Mouse (Mus musculus): Measurements from ENCODE around the gene Cracr2a. TPM values are rescaled to one million over a fixed set of nuclear protein-coding genes. Genes with fewer than 3 reads are reported as not detected.

Cracr2a gene
- polyA plus RNA-seq, 1 experiment from 2014 or later, result 5.0 TPM

GRCm38 (mm10) chr6:127571849-127572550 is 10.9 kb downstream of the Cracr2a start:
- peaks cover 5% of the 10 kb centered on the region; the same call in 1 of the 2 replicates for H3K4me1 ChIP-seq
- WGBS, result 62% methylated on average over 8 of the region's 8 CpGs
- H3K36me3 ChIP-seq, result no peaks in the 10 kb centered on the region
- H3K27me3 ChIP-seq, result no peaks in the 10 kb centered on the region
- H3K9me3 ChIP-seq, result no peaks in the 10 kb centered on the region
- H3K9ac ChIP-seq, result no peak overlapping the region
- no peak overlapping the region for H3K27ac ChIP-seq
- H3K4me2 ChIP-seq, result no peak overlapping the region
- H3K4me3 ChIP-seq, result no peak overlapping the region
- ATAC-seq (ENCODE audit: borderline replicate concordance, extremely low read depth, low FRiP score, low TSS enrichment), result no peak

DNA sequence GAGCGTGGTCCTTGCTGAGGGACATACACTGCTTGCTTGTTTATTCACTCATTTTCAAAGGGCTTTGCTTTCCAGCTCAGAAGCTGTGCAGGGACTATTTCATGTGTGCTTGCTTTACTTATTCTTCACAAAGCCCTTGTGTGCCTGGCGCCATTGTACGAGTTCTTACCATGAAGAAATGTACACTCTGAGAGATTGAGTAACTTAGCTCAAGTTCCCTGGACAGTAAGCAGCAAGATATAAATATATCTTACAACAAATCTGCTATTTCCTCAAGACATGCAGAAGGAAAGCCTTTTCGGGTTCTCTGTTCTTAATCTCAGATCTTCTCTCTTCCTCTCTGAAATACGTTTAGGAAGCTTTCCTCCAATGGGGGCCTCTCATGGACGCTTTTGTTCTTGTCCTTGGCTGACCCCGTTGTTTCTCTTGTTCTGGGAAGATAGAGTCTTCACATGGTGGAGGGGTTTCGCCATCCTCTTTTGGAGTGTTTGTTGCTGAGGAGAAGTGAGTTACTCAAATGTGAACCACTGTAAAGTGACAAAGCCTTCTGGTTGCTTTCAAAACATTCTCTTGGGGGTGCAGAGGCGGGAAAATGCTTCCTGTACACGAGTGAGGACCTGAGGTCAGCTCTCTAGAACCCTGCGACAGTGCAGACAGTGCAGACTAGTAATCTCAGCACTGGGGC is 12.8 kb downstream of the Cracr2a start:
- Histone ChIP-seq H3K9ac (no peak overlapping the region), H3K27me3 (no peaks in the 10 kb centered on the region), H3K9me3 (no peaks in the 10 kb centered on the region), H3K4me2 (no peak overlapping the region), H3K27ac (peak overlapping the region; percentile 26), H3K36me3 (no peaks in the 10 kb centered on the region), H3K4me1 (peaks cover 5% of the 10 kb centered on the region; the same call in 1 of the 2 replicates), H3K4me3 (no peak overlapping the region)
- no peak for ATAC-seq (ENCODE audit: borderline replicate concordance, extremely low read depth, low FRiP score, low TSS enrichment)
- WGBS, result 59% methylated on average over 11 of the region's 11 CpGs

GRCm38 (mm10) chr6:127575194-127575593 is 14.1 kb downstream of the Cracr2a start:
- Histone ChIP-seq H3K4me3 (no peak overlapping the region), H3K36me3 (no peaks in the 10 kb centered on the region), H3K4me1 (peaks cover 5% of the 10 kb centered on the region; the same call in 1 of the 2 replicates), H3K27me3 (no peaks in the 10 kb centered on the region), H3K9ac (no peak overlapping the region), H3K4me2 (no peak overlapping the region), H3K27ac (no peak overlapping the region), H3K9me3 (no peaks in the 10 kb centered on the region)
- WGBS, result 93% methylated on average over 2 of the region's 2 CpGs
- ATAC-seq (ENCODE audit: borderline replicate concordance, extremely low read depth, low FRiP score, low TSS enrichment), result no peak

GRCm38 (mm10) chr6:127577688-127578087 is 16.6 kb downstream of the Cracr2a start:
- ATAC-seq (ENCODE audit: borderline replicate concordance, extremely low read depth, low FRiP score, low TSS enrichment), result no peak; the same call in 1 of the 2 replicates
- H3K9me3 ChIP-seq, result no peaks in the 10 kb centered on the region
- H3K4me3 ChIP-seq, result no peak overlapping the region
- H3K4me2 ChIP-seq, result no peak overlapping the region
- H3K9ac ChIP-seq, result no peak overlapping the region
- no peaks in the 10 kb centered on the region for H3K36me3 ChIP-seq
- 59% methylated on average over 4 of the region's 4 CpGs for WGBS
- H3K27ac ChIP-seq, result no peak overlapping the region
- peaks cover 17% of the 10 kb centered on the region for H3K4me1 ChIP-seq
- no peaks in the 10 kb centered on the region for H3K27me3 ChIP-seq

DNA sequence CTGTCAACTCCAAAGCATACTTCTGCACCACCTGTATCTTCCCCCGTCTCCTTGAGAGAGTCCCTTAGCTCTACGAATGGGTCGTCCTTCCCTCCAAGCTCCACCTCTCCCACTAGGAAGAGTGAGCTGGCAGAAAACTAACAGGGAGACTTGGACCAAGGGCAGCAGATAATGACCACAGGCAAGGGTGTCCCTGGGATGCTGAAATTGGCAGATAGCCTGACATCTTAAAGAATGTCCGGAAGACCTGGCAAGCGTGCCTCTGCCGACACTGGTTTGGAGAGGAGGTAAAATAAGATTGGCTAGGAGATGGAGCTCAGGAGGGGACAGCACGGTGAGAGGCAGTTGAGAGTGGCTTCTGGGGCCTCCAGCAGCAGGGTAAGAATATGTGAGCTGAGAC is 17.2 kb downstream of the Cracr2a start:
- Histone ChIP-seq H3K9me3 (no peaks in the 10 kb centered on the region), H3K4me2 (no peak overlapping the region), H3K27ac (no peak overlapping the region), H3K4me1 (peaks cover 18% of the 10 kb centered on the region), H3K9ac (no peak overlapping the region), H3K4me3 (no peak overlapping the region), H3K36me3 (no peaks in the 10 kb centered on the region), H3K27me3 (no peaks in the 10 kb centered on the region)
- no peak for ATAC-seq (ENCODE audit: borderline replicate concordance, extremely low read depth, low FRiP score, low TSS enrichment)
- WGBS, result 40% methylated on average over 7 of the region's 7 CpGs

DNA sequence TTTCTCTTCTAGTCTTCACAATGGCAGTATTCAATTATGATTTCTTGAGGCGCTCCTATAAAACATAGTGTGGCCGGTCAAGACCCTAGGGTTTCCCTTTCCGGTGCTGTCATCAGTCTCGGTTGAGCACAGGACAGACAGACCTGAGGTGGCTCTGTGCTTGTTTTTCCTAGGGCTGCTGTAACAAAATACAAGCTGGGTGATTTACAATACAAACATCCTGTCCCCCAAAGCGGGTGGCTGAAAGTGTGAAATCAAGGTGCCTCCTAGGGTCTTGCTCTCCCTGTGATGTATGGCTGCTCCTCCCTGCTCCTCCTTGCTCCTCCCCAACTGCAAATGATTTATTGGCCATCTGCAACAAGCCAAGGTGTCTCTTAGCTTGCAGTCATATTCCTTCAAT is 17.7 kb downstream of the Cracr2a start:
- H3K27ac ChIP-seq, result no peak overlapping the region
- H3K36me3 ChIP-seq, result no peaks in the 10 kb centered on the region
- WGBS, result 49% methylated on average over 5 of the region's 5 CpGs
- ATAC-seq (ENCODE audit: borderline replicate concordance, extremely low read depth, low FRiP score, low TSS enrichment), result no peak
- H3K27me3 ChIP-seq, result no peaks in the 10 kb centered on the region
- H3K9me3 ChIP-seq, result no peaks in the 10 kb centered on the region
- no peak overlapping the region for H3K4me2 ChIP-seq
- no peak overlapping the region for H3K4me3 ChIP-seq
- peaks cover 15% of the 10 kb centered on the region for H3K4me1 ChIP-seq
- no peak overlapping the region for H3K9ac ChIP-seq

DNA sequence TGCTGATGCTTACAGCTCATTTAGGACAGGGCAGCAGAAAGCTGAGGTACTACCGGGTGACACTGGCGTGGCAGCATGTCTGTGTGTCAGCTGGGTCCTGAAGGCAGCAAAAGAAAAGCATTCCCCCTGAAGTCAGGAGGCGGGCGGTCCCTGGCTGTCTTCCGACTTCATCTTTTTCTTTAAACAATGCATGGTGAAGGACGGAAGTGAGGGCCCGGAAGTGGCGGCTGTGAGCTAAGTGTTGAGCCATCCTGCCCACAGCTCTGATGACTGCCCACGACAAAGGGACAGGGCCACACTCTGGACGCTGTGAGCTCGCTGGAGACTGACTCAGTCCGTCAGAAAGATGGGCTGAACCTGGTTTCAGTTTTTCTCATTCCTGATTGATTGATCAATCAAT is 20.8 kb downstream of the Cracr2a start:
- ATAC-seq (ENCODE audit: borderline replicate concordance, extremely low read depth, low FRiP score, low TSS enrichment), result peak; percentile 41; the same call in 1 of the 2 replicates
- 25% methylated on average over 12 of the region's 12 CpGs for WGBS
- H3K4me2 ChIP-seq, result peak overlapping the region; percentile 51
- H3K4me3 ChIP-seq, result peak overlapping the region; percentile 17
- H3K36me3 ChIP-seq, result no peaks in the 10 kb centered on the region
- H3K9ac ChIP-seq, result no peak overlapping the region
- H3K4me1 ChIP-seq, result peaks cover 13% of the 10 kb centered on the region
- no peaks in the 10 kb centered on the region for H3K27me3 ChIP-seq
- no peaks in the 10 kb centered on the region for H3K9me3 ChIP-seq
- H3K27ac ChIP-seq, result 0 out of 2 replicates have a peak overlapping the region, but pooled peaks have one; percentile 2

- Histone ChIP-seq H3K4me1 (peaks cover 13% of the 10 kb centered on the region), H3K9me3 (no peaks in the 10 kb centered on the region), H3K36me3 (no peaks in the 10 kb centered on the region), H3K9ac (no peak overlapping the region), H3K27me3 (no peaks in the 10 kb centered on the region), H3K27ac (0 out of 2 replicates have a peak overlapping the region, but pooled peaks have one; percentile 2), H3K4me2 (peak overlapping the region; percentile 51), H3K4me3 (peak overlapping the region; percentile 17)
- ATAC-seq (ENCODE audit: borderline replicate concordance, extremely low read depth, low FRiP score, low TSS enrichment), result peak; percentile 73
- WGBS, result 6% methylated on average over 15 of the region's 15 CpGs
Observed at GRCm38 (mm10) chr6:127582391-127583176, 21.4 kb downstream of the Cracr2a start.

DNA sequence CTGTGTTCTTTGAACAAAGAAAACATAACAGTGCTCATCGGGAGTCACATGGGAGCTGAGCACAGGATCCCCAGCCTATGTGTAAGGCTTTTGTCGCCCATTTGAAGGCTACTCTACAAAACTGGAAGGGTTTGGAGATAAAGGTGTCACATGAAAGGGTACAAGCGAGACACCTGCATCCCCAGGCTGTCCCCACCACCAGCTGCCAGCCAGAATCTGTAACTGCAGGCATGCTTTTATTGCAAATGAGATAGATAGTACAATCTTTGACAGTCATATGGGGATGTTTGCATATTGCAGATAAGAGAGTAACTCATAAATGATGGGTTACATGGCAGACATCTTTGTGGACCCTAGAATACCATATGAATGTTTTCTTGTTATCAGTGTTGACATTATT is 30.3 kb downstream of the Cracr2a start:
- no peaks in the 10 kb centered on the region for H3K9me3 ChIP-seq
- no peak overlapping the region for H3K27ac ChIP-seq
- no peak for ATAC-seq (ENCODE audit: borderline replicate concordance, extremely low read depth, low FRiP score, low TSS enrichment)
- no peak overlapping the region for H3K9ac ChIP-seq
- H3K4me1 ChIP-seq, result no peaks in the 10 kb centered on the region
- 69% methylated on average over 3 of the region's 3 CpGs for WGBS
- H3K27me3 ChIP-seq, result no peaks in the 10 kb centered on the region
- no peak overlapping the region for H3K4me2 ChIP-seq
- no peak overlapping the region for H3K4me3 ChIP-seq
- H3K36me3 ChIP-seq, result no peaks in the 10 kb centered on the region

- no peak overlapping the region for H3K9ac ChIP-seq
- ATAC-seq (ENCODE audit: borderline replicate concordance, extremely low read depth, low FRiP score, low TSS enrichment), result no peak
- WGBS, result 57% methylated on average over 4 of the region's 4 CpGs
- H3K27ac ChIP-seq, result no peak overlapping the region
- H3K27me3 ChIP-seq, result no peaks in the 10 kb centered on the region
- no peaks in the 10 kb centered on the region for H3K4me1 ChIP-seq
- H3K4me2 ChIP-seq, result no peak overlapping the region
- H3K4me3 ChIP-seq, result no peak overlapping the region
- H3K36me3 ChIP-seq, result no peaks in the 10 kb centered on the region
- no peaks in the 10 kb centered on the region for H3K9me3 ChIP-seq
Observed at GRCm38 (mm10) chr6:127593487-127593886, 32.3 kb downstream of the Cracr2a start.

DNA sequence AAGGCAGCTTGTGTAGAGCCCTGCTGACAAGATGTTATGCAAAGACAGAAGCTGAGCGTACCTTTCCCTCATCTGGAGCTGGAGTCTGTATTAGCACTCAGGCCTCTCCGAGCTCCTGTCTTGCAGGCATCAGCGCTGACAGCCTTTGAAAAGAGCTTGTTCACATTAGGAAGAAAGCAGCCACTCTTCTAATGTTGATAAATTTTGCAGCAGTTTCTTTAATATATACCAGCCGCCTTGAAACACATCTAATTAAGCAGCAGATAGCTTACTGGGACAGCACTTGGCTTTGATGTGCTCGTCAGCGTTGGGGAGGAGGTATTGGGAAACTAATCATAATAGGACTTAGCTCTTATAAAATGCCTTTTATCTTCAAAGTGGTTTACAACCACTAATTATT is 38.1 kb downstream of the Cracr2a start:
- no peak for ATAC-seq (ENCODE audit: borderline replicate concordance, extremely low read depth, low FRiP score, low TSS enrichment)
- Histone ChIP-seq H3K4me2 (no peak overlapping the region), H3K36me3 (no peaks in the 10 kb centered on the region), H3K9me3 (no peaks in the 10 kb centered on the region), H3K27me3 (no peaks in the 10 kb centered on the region), H3K4me3 (no peak overlapping the region), H3K9ac (no peak overlapping the region), H3K4me1 (no peaks in the 10 kb centered on the region), H3K27ac (no peak overlapping the region)
- WGBS, result 77% methylated on average over 6 of the region's 6 CpGs

All from lung, embryonic 15.5 days (tissue).